Mouse (Mus musculus) subcutaneous adipose tissue, adult 2 months (tissue): ENCODE data around the gene Ifna2. TPM values are rescaled to one million over a fixed set of nuclear protein-coding genes. Genes with fewer than 3 reads are reported as not detected.

Experiments used
- polyA plus RNA-seq: library from polyadenylated mRNA; depleted of rRNA; stranded (reverse); fragments of >200 nt; gene quantifications from 2 replicates; pipeline ENCODE4 v1.2.3, GENCODE M21; 2012; ENCODE audit warnings: low replicate concordance; rRNA removed

Ifna2 gene
- not detected in 2 replicates for polyA plus RNA-seq

DNA sequence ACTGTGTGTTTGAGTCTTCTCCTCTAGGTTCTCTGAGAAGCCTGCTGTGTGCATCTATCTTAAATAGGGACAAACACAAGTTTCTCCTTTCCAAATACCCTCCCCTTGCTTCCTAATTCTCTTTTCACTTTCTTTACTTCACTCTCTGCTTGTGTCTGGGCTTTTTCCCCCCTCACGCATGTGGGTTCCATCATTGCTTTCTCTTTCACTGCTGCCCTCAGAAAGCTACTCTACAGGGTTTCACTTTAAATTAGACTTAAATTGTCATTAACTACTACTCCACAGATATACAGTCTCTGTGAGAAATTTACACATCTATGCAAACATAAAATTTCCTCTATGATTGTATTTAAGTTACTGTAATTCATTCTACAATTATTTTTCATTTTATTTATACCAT lies at the start of gene Ifna2:
Gene Ifna2 (minus strand): TSS at position 101 of the 400 bp plus-strand sequence.

GRCm38 (mm10) chr4:88721791-88722721 lies 38.3 kb upstream of the Ifna2 start, which contains the start of the genes Gm26566 and Klhl9:
Gm26566 (plus strand) TSS chr4:88721805.
Klhl9 (minus strand) TSS chr4:88722465.

GRCm38 (mm10) chr4:88691259-88691658 lies 7.5 kb upstream of the Ifna2 start, which contains the start of gene Ifnab:
Ifnab (minus strand) TSS chr4:88691359.

GRCm38 (mm10) chr4:88676824-88677223 lies 6.9 kb downstream of the Ifna2 start, which contains the start of gene Ifna16:
Ifna16 (minus strand) TSS chr4:88676924.

GRCm38 (mm10) chr4:88644359-88644758 lies 39.4 kb downstream of the Ifna2 start, which contains the start of gene Ifna13:
Ifna13 (minus strand) TSS chr4:88644459.

DNA sequence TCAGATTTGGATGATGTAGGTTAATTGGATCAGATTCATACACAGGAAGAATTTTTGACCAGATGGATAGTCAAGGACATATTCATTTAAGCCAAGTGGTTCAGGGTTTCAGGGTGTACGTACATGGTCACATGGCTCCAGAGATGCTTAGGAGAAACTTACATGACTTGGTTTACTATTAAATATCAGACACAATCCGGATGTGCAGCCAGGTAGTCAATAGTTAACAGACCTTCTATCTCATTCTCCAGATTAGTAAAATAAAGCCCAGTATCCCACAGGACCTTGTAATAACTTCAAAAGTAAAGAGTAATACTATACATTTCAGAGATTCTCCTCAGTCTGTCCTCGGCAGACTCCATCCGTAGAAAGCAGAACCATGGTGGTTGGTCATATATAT lies 49.4 kb downstream of the Ifna2 start, which contains the start of gene C87499:
Gene C87499 (minus strand): TSS at position 101 of the 400 bp plus-strand sequence.

Other genes starting within 250 kb of the Ifna2 start
- 5.2 and 6.5 TPM in 2 replicates for gene Hacd4, start 245.0 kb downstream of the Ifna2 start, polyA plus RNA-seq
- gene Ifnb1, start 161.1 kb downstream of the Ifna2 start, polyA plus RNA-seq: not detected in 2 replicates
- gene Ifna15, start 125.7 kb downstream of the Ifna2 start, polyA plus RNA-seq: not detected in 2 replicates
- gene Ifna14, start 112.1 kb downstream of the Ifna2 start, polyA plus RNA-seq: not detected in 2 replicates
- gene Ifna9, start 91.5 kb downstream of the Ifna2 start, polyA plus RNA-seq: not detected in 2 replicates
- gene Ifna12, start 80.5 kb downstream of the Ifna2 start, polyA plus RNA-seq: not detected in 2 replicates
- not detected in 2 replicates for gene C87499, start 49.5 kb downstream of the Ifna2 start, polyA plus RNA-seq
- not detected in 2 replicates for gene Ifna13, start 39.5 kb downstream of the Ifna2 start, polyA plus RNA-seq
- gene Ifna16, start 7.0 kb downstream of the Ifna2 start, polyA plus RNA-seq: not detected in 2 replicates
- not detected in 2 replicates for gene Ifnab, start 7.4 kb upstream of the Ifna2 start, polyA plus RNA-seq
- 0.23 and 0.35 TPM in 2 replicates for gene Gm26566, start 37.9 kb upstream of the Ifna2 start, polyA plus RNA-seq
- 16.0 and 29.7 TPM in 2 replicates for gene Klhl9, start 38.6 kb upstream of the Ifna2 start, polyA plus RNA-seq
- not detected in 2 replicates for gene Gm13271, start 71.0 kb upstream of the Ifna2 start, polyA plus RNA-seq
- not detected in 2 replicates for gene Gm13283, start 76.2 kb upstream of the Ifna2 start, polyA plus RNA-seq
- not detected in 2 replicates for gene Gm13290, start 89.9 kb upstream of the Ifna2 start, polyA plus RNA-seq
- gene Gm13289, start 93.0 kb upstream of the Ifna2 start, polyA plus RNA-seq: not detected in 2 replicates
- not detected in 2 replicates for gene Gm13272, start 95.9 kb upstream of the Ifna2 start, polyA plus RNA-seq
- 0.08 TPM in 1 of 2 replicates, not detected in the other for gene Ifnz, start 98.2 kb upstream of the Ifna2 start, polyA plus RNA-seq
- gene Gm13276, start 101.8 kb upstream of the Ifna2 start, polyA plus RNA-seq: not detected in 2 replicates
- not detected in 2 replicates for gene Gm13277, start 104.7 kb upstream of the Ifna2 start, polyA plus RNA-seq
- gene Gm13278, start 107.6 kb upstream of the Ifna2 start, polyA plus RNA-seq: not detected in 2 replicates
- not detected in 2 replicates for gene Gm13275, start 110.6 kb upstream of the Ifna2 start, polyA plus RNA-seq
- not detected in 2 replicates for gene Gm13279, start 113.5 kb upstream of the Ifna2 start, polyA plus RNA-seq
- not detected in 2 replicates for gene Gm13285, start 115.8 kb upstream of the Ifna2 start, polyA plus RNA-seq
- not detected in 2 replicates for gene Gm13287, start 119.3 kb upstream of the Ifna2 start, polyA plus RNA-seq
- gene Gm13288, start 121.6 kb upstream of the Ifna2 start, polyA plus RNA-seq: not detected in 2 replicates
- not detected in 2 replicates for gene Ifna7, start 132.3 kb upstream of the Ifna2 start, polyA plus RNA-seq
- gene Ifna11, start 136.0 kb upstream of the Ifna2 start, polyA plus RNA-seq: not detected in 2 replicates
- gene Ifna6, start 143.5 kb upstream of the Ifna2 start, polyA plus RNA-seq: not detected in 2 replicates
- gene Ifna5, start 151.6 kb upstream of the Ifna2 start, polyA plus RNA-seq: not detected in 2 replicates
- gene Ifna4, start 157.9 kb upstream of the Ifna2 start, polyA plus RNA-seq: not detected in 2 replicates
- gene Ifna1, start 166.2 kb upstream of the Ifna2 start, polyA plus RNA-seq: not detected in 2 replicates
- gene Ifne, start 196.3 kb upstream of the Ifna2 start, polyA plus RNA-seq: 0.80 TPM in 1 of 2 replicates, not detected in the other